Mouse (Mus musculus): ENCODE results near the gene Nrl.
A peak's percentile ranks its signal among the peaks of the same experiment; 100 is the strongest.

Gene Nrl

DNA sequence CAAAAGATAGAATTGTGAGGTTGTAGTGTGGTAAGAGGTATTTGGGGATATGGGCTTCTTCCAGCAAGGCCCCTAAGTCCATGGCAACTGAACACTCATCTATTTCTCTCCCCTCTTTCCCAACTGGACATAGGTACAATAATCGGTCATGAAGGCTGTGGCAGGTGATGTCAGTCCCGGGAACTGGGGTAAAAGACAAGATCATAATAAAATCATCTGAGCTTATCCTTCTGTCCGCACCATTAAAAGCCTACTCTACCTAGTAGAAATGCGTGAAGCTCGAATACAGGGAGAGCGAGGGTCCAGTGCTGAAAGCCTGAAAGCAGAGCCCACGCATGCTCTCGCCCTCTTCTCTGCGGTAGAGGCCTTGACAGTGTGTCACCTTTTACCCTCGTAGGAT is 45.2 kb downstream of the Nrl start:
- no peak for DNase-seq (ENCODE audit: low spot score)

DNA sequence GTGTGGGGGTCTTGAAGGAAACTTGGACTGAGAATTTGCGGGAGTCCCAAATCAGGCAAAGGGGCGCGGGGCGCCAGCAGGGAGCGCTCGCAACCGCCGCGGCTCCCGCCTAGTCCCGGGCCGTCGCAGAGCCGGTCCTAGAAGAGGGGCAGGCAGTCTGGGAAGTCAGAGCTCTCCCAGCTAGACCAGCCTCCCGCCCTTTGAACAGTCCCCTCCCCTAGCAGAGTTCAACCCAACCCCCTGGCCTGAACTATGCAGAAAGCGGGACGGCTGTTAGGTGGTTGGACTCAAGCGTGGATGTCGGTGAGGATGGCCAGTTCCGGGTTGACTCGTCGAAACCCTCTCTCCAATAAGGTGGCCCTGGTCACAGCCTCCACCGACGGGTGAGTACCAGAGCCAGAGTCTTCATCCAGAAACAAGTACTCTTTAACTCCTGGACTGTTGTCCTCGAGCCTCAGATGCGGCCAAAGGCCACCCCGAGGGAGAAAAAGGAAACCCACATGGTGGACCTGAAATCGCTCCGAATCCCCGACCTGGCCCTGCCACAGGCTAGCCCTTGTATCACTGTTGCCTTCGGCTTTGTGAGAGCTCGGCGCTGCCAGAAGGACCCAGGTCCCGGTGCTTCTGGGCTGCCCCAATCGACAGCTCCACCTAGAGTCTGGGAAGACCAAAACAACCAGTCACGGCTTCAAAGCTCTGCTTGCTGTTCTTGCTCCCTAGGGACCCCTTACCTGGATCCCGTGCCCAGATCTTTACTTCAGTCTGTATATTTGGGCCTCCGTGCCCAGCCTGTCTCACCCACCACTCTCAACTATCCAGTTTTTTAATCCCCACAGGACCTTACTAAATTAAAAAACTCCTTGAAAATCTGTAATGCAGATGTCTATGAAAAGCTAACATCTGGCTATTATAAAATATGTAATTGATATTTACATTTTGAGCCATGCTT is 45.9 kb downstream of the Nrl start, which contains the start of gene Dhrs4:
Gene Dhrs4 (plus strand): TSS at position 108 of the 949 bp plus-strand sequence.
- peak; percentile 83 for DNase-seq (ENCODE audit: low spot score)

GRCm38 (mm10) chr14:55477829-55478228 is 47.0 kb downstream of the Nrl start:
- no peak for DNase-seq (ENCODE audit: low spot score)

DNA sequence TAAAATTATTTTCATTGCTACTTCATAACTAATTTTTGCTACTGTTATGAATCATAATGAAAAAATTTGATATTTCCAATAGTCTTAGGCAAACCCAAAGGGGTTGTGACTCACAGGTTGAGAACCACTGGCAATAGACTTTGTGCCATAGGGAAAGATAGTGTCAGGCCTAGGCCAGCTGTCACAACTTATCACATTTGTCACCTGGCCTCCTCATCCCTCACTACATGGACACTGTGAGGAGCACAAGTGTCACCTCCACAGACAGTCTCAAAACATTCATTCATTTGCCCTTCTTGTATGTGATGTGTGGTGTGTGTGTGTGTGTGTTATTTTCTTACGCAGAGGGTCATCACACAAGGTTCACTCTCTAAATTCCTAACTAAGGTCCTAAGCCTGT is 47.4 kb downstream of the Nrl start:
- no peak for DNase-seq (ENCODE audit: low spot score)

DNA sequence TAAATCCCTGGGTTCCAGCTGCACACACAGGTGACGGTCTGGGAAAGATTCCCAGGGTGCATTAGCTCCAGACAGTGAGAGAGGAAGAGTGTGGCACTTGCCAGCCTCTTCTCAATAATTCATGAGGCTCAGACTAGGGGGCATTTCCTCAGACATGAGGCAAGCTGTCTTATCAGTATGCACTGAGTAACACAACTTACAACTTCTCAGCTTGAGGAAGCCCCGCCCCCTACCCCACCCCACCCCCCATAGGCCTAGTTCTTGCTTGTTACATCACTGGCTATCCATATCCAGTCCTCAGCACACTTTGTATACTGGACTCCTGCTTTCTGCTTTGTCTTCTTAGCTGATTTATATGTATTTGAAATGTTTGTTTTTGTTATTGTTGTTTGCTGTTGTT is 49.1 kb downstream of the Nrl start:
- DNase-seq (ENCODE audit: low spot score), result no peak

GRCm38 (mm10) chr14:55470806-55471205 is 54.0 kb downstream of the Nrl start:
- no peak for DNase-seq (ENCODE audit: low spot score)

DNA sequence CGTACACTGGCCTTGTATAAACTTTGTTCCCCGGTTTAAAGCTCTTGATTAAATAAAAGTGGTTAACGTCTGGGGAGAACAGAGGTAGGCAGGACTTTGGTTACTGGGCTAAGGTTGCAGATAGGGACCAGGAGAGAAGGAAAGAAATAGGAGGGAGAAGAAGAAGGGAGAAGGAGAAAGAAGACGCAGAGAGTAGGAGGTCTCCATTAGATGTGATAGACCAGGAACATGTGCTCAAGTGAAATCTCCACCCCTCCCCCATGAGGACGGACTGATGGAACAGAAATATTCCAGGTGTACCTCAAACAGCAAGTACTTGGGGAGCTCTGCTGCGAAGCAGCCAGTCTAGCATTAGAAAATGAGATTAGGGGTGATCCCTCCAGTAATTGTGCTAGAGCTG is 55.0 kb downstream of the Nrl start:
- DNase-seq (ENCODE audit: low spot score), result no peak

DNA sequence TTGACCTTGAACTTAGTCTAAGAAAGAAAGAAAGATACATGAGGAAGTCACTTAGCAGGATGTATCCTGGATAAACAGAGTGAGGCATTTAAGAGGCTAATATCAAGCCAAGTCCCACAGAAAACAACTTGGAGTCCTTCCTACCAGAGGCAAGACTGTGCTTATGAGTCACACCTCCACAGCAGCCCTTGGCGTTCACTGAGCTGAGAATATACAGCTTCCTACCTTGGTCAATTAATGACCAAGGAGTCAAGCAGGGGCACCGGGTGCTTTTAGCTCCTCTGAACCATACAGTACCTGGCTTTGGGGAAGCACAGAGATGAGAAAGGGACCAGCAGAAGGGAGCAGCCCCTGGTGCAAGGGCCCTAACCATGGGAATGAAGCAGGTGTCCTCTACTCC is 55.7 kb downstream of the Nrl start:
- DNase-seq (ENCODE audit: low spot score), result no peak
